Mouse (Mus musculus): ENCODE data around the gene Ebf3.

Gene Ebf3

GRCm38 (mm10) chr7:137206770-137207285, 107.4 kb downstream of the Ebf3 start:
- DNase-seq (ENCODE audit: low spot score), result no peak

- no peak for DNase-seq (ENCODE audit: low spot score)
Observed at GRCm38 (mm10) chr7:137199533-137199932, 114.7 kb downstream of the Ebf3 start.

- no peak for DNase-seq (ENCODE audit: low spot score)
Observed at GRCm38 (mm10) chr7:137198921-137199320, 115.3 kb downstream of the Ebf3 start.

- no peak for DNase-seq (ENCODE audit: low spot score)
Observed at GRCm38 (mm10) chr7:137197118-137198030, 116.9 kb downstream of the Ebf3 start.

GRCm38 (mm10) chr7:137196536-137196935, 117.7 kb downstream of the Ebf3 start:
- DNase-seq (ENCODE audit: low spot score), result no peak

GRCm38 (mm10) chr7:137192776-137193278, 121.4 kb downstream of the Ebf3 start:
- DNase-seq (ENCODE audit: low spot score), result no peak

GRCm38 (mm10) chr7:137191889-137192288, 122.4 kb downstream of the Ebf3 start:
- DNase-seq (ENCODE audit: low spot score), result no peak

GRCm38 (mm10) chr7:137172278-137172677, 142.0 kb downstream of the Ebf3 start:
- no peak for DNase-seq (ENCODE audit: low spot score)

GRCm38 (mm10) chr7:137159086-137159485, 155.2 kb downstream of the Ebf3 start:
- no peak for DNase-seq (ENCODE audit: low spot score)

GRCm38 (mm10) chr7:137154623-137155022, 159.6 kb downstream of the Ebf3 start:
- no peak for DNase-seq (ENCODE audit: low spot score)

- no peak for DNase-seq (ENCODE audit: low spot score)
Observed at GRCm38 (mm10) chr7:137151854-137152253, 162.4 kb downstream of the Ebf3 start.

- no peak for DNase-seq (ENCODE audit: low spot score)
Observed at GRCm38 (mm10) chr7:137147101-137147500, 167.1 kb downstream of the Ebf3 start.
